Mouse (Mus musculus): ENCODE measurements at regions not wholly inside any gene's neighbourhood (a gene's known extent, or its start where the extent isn't known, plus 50 kb on each side); places are given as distances from the start of the nearest gene placed in this dataset.

DNA sequence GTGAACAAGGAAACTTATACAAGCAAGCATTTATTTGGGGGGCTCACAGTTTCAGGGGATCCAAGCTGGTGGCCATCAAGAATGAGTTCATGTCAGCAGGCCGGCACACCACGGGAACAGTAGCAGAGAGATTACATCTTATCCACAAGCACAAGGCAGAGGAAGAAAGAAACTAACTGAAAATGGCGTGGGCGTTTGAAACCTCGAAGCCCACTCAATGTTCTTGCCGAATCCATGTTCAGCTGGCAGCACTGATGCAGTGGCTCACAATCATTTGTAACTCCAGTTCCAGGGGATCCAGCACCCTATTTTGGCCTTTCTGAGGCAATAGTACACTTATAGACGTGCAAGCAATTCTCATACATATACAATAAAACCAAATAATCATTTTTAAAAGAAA is 404.7 kb downstream of the Cdh26 start:
- no peak for ATAC-seq (replicated peaks in 1 of 2; ENCODE audit: insufficient read depth in 1 of 2, low FRiP score in 2 of 2, low TSS enrichment in 1 of 2, low read depth in 1 of 2, poor library complexity in 2 of 2, severe bottlenecking in 2 of 2)

DNA sequence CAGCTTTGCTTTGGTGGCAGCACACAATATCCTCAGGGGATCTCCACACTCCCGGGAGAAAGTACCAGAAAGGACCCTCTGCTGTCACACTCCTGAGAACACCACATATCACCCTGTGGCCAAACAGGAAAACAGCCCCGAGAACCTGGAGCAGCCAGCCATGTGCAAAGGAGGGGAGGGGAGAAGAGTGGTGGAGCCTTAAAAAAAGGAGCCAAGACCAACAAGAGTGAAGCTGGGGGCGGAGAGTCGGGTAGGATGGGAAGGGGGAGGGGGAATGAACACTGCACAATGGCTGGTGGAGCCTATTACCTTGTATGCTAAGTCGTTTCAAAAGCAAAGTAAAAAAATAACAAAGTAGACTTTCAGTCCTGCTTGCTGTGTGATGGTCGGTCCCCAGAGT is 408.2 kb downstream of the Cdh26 start:
- no peak for ATAC-seq (replicated peaks in 1 of 2; ENCODE audit: insufficient read depth in 1 of 2, low FRiP score in 2 of 2, low TSS enrichment in 1 of 2, low read depth in 1 of 2, poor library complexity in 2 of 2, severe bottlenecking in 2 of 2)

DNA sequence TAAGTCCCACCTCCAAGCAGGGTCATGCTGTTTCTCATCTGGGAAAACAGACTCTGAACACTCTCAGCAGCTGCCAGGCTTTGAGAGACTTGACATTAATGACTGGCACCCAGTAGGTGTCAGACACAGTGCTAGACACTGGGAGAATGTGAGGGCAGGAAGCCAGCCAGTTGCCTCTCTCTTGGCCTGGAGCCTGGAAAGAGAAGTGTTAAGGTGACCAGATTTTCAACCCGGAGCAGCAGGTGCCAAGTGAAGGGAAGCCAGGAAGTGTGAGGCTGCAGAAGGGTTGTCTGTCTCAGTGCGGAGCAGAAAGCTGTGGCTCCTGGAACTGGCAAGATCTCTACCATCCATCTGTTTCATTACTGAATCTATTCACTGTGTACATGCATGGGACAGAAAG is 410.6 kb downstream of the Cdh26 start:
- no peak for ATAC-seq (replicated peaks in 1 of 2; ENCODE audit: insufficient read depth in 1 of 2, low FRiP score in 2 of 2, low TSS enrichment in 1 of 2, low read depth in 1 of 2, poor library complexity in 2 of 2, severe bottlenecking in 2 of 2)

GRCm38 (mm10) chr2:178842595-178842994 is 412.3 kb downstream of the Cdh26 start:
- ATAC-seq (replicated peaks in 1 of 2; ENCODE audit: insufficient read depth in 1 of 2, low FRiP score in 2 of 2, low TSS enrichment in 1 of 2, low read depth in 1 of 2, poor library complexity in 2 of 2, severe bottlenecking in 2 of 2) = no peak

DNA sequence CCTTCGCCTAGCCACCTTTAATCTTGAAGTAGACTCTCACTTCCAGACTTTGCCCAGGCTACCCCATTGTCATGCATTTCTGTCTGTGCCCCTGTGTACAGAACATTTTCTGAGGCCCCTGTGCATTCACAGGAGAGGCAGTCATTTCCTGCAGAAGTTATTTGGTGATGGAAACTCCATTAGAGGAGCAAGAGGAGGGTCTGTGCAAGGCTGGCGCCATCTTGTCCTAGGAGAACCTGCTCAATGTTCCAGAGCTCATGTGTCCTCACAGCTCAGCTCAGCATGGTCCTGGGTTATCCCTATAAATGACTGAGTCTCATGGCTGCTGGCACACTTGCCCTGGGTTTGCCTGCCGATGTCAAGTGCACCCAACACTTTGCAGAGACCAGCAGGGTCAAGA is 413.1 kb downstream of the Cdh26 start:
- no peak for ATAC-seq (replicated peaks in 1 of 2; ENCODE audit: insufficient read depth in 1 of 2, low FRiP score in 2 of 2, low TSS enrichment in 1 of 2, low read depth in 1 of 2, poor library complexity in 2 of 2, severe bottlenecking in 2 of 2)

DNA sequence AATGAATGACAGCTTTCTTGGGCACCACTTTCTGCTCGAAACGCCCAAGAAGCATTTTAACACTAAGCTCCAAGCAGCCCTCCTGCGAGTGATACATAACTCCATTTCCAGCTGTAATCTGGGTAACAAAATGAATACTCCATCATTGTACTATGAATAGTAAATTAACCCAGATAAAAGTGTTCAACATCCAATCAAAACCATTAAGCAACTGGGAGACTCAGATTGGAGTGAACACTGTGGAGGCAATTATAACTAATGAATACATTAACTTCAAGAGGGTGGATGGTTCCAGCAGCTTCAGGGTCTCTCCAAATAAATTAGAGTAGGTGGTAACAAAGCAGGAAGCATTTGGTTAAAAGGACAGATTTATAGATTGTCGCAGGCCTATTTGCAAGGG is 414.2 kb downstream of the Cdh26 start:
- ATAC-seq (replicated peaks in 1 of 2; ENCODE audit: insufficient read depth in 1 of 2, low FRiP score in 2 of 2, low TSS enrichment in 1 of 2, low read depth in 1 of 2, poor library complexity in 2 of 2, severe bottlenecking in 2 of 2) = no peak

GRCm38 (mm10) chr2:178850320-178850719 is 420.0 kb downstream of the Cdh26 start:
- no peak for ATAC-seq (replicated peaks in 1 of 2; ENCODE audit: insufficient read depth in 1 of 2, low FRiP score in 2 of 2, low TSS enrichment in 1 of 2, low read depth in 1 of 2, poor library complexity in 2 of 2, severe bottlenecking in 2 of 2)

GRCm38 (mm10) chr2:178850769-178851168 is 420.4 kb downstream of the Cdh26 start:
- ATAC-seq (replicated peaks in 1 of 2; ENCODE audit: insufficient read depth in 1 of 2, low FRiP score in 2 of 2, low TSS enrichment in 1 of 2, low read depth in 1 of 2, poor library complexity in 2 of 2, severe bottlenecking in 2 of 2) = no peak

GRCm38 (mm10) chr2:178854012-178854411 is 423.7 kb downstream of the Cdh26 start:
- no peak; a peak in 2 of 4 replicates for ATAC-seq (replicated peaks in 1 of 2; ENCODE audit: insufficient read depth in 1 of 2, low FRiP score in 2 of 2, low TSS enrichment in 1 of 2, low read depth in 1 of 2, poor library complexity in 2 of 2, severe bottlenecking in 2 of 2)

- no peak for ATAC-seq (replicated peaks in 1 of 2; ENCODE audit: insufficient read depth in 1 of 2, low FRiP score in 2 of 2, low TSS enrichment in 1 of 2, low read depth in 1 of 2, poor library complexity in 2 of 2, severe bottlenecking in 2 of 2)
Measured at GRCm38 (mm10) chr2:178854760-178855159, 424.4 kb downstream of the Cdh26 start.

DNA sequence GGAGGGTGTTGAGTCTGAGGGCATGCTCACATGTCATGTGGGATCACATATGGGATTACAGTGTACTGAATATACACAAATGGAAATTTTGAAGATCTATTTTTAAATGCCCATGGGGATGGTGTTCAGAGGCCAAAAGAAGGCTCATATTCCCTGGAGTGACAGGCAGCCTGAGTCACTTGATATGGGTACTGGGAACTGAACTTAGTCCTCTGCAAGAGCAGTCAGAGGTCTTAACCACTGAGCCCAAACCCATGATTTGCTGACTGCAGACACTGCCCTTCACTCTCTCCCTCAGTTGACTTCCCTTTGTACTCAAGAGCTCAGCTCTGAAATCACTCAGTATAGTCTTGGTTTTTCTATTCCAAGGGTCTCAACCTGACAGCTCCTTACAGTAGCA is 432.3 kb downstream of the Cdh26 start:
- ATAC-seq (replicated peaks in 1 of 2; ENCODE audit: insufficient read depth in 1 of 2, low FRiP score in 2 of 2, low TSS enrichment in 1 of 2, low read depth in 1 of 2, poor library complexity in 2 of 2, severe bottlenecking in 2 of 2) = no peak

GRCm38 (mm10) chr2:178867086-178867485 is 436.8 kb downstream of the Cdh26 start:
- no peak for ATAC-seq (replicated peaks in 1 of 2; ENCODE audit: insufficient read depth in 1 of 2, low FRiP score in 2 of 2, low TSS enrichment in 1 of 2, low read depth in 1 of 2, poor library complexity in 2 of 2, severe bottlenecking in 2 of 2)

DNA sequence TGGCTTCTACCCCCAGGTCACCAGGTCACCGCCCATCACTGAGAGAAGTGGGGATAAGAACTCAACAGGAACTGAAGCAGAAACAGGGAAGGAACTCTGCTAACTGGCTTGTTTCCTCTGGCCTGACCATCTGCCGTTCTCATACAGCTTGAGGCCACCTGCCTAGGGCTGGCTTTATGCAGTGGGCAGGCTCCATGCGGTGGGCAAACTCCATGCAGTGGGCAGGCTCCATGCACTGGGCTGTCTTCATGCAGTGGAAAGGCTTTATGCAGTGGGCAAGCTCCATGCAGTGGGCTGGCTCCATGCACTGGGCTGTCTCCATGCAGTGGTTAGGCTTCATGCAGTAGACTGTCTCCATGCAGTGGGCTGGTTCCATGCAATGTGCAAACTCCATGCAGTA is 438.8 kb downstream of the Cdh26 start:
- ATAC-seq (replicated peaks in 1 of 2; ENCODE audit: insufficient read depth in 1 of 2, low FRiP score in 2 of 2, low TSS enrichment in 1 of 2, low read depth in 1 of 2, poor library complexity in 2 of 2, severe bottlenecking in 2 of 2) = peak in 1 of 2 experiments; percentile 33; a peak in 1 of 4 replicates

- ATAC-seq (replicated peaks in 1 of 2; ENCODE audit: insufficient read depth in 1 of 2, low FRiP score in 2 of 2, low TSS enrichment in 1 of 2, low read depth in 1 of 2, poor library complexity in 2 of 2, severe bottlenecking in 2 of 2) = no peak
Measured at GRCm38 (mm10) chr2:178878436-178878835, 448.1 kb downstream of the Cdh26 start.

DNA sequence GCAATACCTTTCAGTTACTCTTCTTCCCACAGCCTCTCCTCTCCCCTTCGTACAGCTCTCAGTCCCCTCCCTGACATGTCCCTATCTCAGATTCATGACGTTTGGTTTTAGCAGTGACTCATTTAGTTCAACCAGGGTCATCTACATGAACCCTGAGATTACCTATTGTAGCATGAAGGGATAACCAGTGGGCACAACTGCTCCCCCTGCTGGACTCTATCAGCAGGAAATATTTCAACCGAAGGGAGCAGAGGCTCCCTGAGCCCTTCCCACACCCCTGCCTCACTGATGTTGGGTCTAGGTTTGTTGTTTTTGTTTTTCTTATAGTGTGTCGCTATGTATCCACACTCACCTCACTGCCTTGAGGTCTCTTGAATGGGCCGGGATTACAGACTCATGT is 455.4 kb downstream of the Cdh26 start:
- ATAC-seq (replicated peaks in 1 of 2; ENCODE audit: insufficient read depth in 1 of 2, low FRiP score in 2 of 2, low TSS enrichment in 1 of 2, low read depth in 1 of 2, poor library complexity in 2 of 2, severe bottlenecking in 2 of 2) = peak in 1 of 2 experiments; percentile 37; a peak in 2 of 4 replicates

DNA sequence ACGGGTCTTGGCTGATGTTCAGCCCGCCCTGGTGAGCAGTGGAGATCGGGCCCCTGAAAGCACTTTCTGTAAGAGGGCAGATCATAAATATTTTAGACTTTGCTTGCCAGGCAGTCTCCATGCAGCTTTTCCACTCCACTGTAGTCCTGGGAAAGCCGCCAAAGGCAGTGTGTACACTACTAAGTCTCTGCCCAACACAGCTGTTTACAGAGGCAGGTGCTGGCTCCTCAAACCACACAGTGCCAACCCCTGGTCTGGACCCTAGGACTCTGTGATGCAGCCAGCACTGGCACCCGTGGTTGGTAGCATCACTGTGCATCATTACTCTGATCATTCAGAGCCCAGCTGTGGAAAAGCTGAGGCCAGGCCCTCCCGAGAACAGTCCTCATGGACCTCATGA is 458.4 kb downstream of the Cdh26 start:
- no peak for ATAC-seq (replicated peaks in 1 of 2; ENCODE audit: insufficient read depth in 1 of 2, low FRiP score in 2 of 2, low TSS enrichment in 1 of 2, low read depth in 1 of 2, poor library complexity in 2 of 2, severe bottlenecking in 2 of 2)

DNA sequence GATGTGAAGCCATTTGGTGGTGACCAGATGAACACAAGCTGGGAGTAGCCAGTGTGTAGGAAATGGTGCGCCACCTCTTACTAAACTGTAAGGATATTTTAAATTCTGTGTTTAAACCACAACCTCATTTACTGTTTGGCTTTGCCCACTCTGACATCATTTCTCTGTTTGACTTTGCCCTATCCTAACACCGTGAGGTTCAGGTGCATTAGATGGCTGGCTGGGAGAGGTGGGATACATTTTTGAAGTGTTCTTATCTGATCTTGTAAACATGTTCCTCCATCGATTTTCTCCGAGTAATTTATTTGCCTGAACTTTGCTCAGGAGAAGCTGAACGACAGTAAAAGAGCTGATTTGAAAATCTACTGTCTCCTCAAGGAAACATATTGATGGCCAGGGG is 472.1 kb downstream of the Cdh26 start:
- no peak for ATAC-seq (replicated peaks in 1 of 2; ENCODE audit: insufficient read depth in 1 of 2, low FRiP score in 2 of 2, low TSS enrichment in 1 of 2, low read depth in 1 of 2, poor library complexity in 2 of 2, severe bottlenecking in 2 of 2)

DNA sequence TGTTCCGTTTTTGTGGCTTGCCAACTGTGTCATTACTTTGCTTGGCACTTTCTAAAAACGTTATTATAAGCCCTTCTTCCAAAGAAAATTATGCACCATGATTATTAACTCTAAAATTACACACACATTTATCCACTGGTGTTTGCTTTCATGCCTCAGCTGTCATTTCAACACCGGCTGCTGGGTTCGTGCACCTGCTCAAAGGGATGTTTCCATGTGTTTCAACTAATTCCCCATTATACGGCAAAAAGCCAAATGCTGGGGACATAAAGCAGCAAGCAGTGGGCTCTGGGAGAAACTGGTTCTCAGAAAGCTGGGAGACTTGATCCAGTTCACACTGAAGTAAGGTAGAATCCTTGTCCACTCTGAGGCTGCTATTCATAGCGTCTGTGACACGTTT is 479.0 kb downstream of the Cdh26 start:
- no peak for ATAC-seq (replicated peaks in 1 of 2; ENCODE audit: insufficient read depth in 1 of 2, low FRiP score in 2 of 2, low TSS enrichment in 1 of 2, low read depth in 1 of 2, poor library complexity in 2 of 2, severe bottlenecking in 2 of 2)

GRCm38 (mm10) chr2:178911646-178912045 is 481.3 kb downstream of the Cdh26 start:
- ATAC-seq (replicated peaks in 1 of 2; ENCODE audit: insufficient read depth in 1 of 2, low FRiP score in 2 of 2, low TSS enrichment in 1 of 2, low read depth in 1 of 2, poor library complexity in 2 of 2, severe bottlenecking in 2 of 2) = no peak

All from hematopoietic stem cell, adult 5-6 weeks (primary cell).